Mouse (Mus musculus) MEL (cell line): Measurements from ENCODE around the gene Hcfc1. TPM values are rescaled to one million over a fixed set of nuclear protein-coding genes. Genes with fewer than 3 reads are reported as not detected.

Experiments used
- DNase-seq: peaks from one replicate; pipeline ENCODE4 v3.0.0; 2011; ENCODE audit warnings: low read depth, low spot score
- H3K27ac ChIP-seq: 2 replicates; pipeline ENCODE4 v1.5.1; 2012; ENCODE audit warnings: low read depth, mild to moderate bottlenecking, control low read depth, low read length, moderate library complexity; ENCODE audit not compliant: control insufficient read depth
- H3K27me3 ChIP-seq, 2 experiments: fragments of 150-350 bp in 1 of 2; sonication (generic) in 1 of 2; 2 replicates each; pipeline ENCODE4 v1.6.1; 2012; ENCODE audit warnings: low read length in 2 of 2, mild to moderate bottlenecking in 2 of 2, improper control_type of control experiment in 1 of 2, moderate library complexity in 1 of 2; ENCODE audit not compliant: insufficient read depth in 2 of 2, control insufficient read depth in 1 of 2
- H3K36me3 ChIP-seq, 2 experiments: 2 replicates each; pipeline ENCODE4 v1.6.1; 2012 to 2014; ENCODE audit warnings: low read length in 2 of 2, improper control_type of control experiment in 1 of 2, inconsistent platforms in 1 of 2, mild to moderate bottlenecking in 1 of 2; ENCODE audit not compliant: insufficient read depth in 2 of 2, control insufficient read depth in 1 of 2
- H3K4me1 ChIP-seq, 2 experiments: fragments of 150-350 bp in 1 of 2; sonication (generic) in 1 of 2; 2 replicates each; pipeline ENCODE4 v1.6.1; 2012; ENCODE audit warnings: low read length in 2 of 2, improper control_type of control experiment in 1 of 2, mild to moderate bottlenecking in 1 of 2; ENCODE audit not compliant: insufficient read depth in 2 of 2, control insufficient read depth in 1 of 2
- H3K4me3 ChIP-seq, 2 experiments: fragments of 150-350 bp in 1 of 2; sonication (generic) in 1 of 2; 2 replicates each; pipeline ENCODE4 v1.5.1; 2012; ENCODE audit warnings: low read depth in 2 of 2, low read length in 2 of 2, mild to moderate bottlenecking in 2 of 2, moderate library complexity in 2 of 2, control low read depth in 1 of 2, improper control_type of control experiment in 1 of 2; ENCODE audit not compliant: control insufficient read depth in 1 of 2, insufficient read depth in 1 of 2
- H3K79me2 ChIP-seq: 2 replicates; pipeline ENCODE4 v1.6.1; 2012; ENCODE audit warnings: mild to moderate bottlenecking, low read length, moderate library complexity; ENCODE audit not compliant: control insufficient read depth, poor library complexity, insufficient read depth
- H3K9ac ChIP-seq: 2 replicates; pipeline ENCODE4 v1.6.1; 2012; ENCODE audit warnings: low read depth, mild to moderate bottlenecking, control low read depth, low read length, moderate library complexity; ENCODE audit not compliant: control insufficient read depth, poor library complexity, severe bottlenecking
- H3K9me3 ChIP-seq: fragments of 150-350 bp; sonication (generic); replicated peaks from 2 replicates; pipeline ENCODE4 v1.6.1; 2012; ENCODE audit warnings: mild to moderate bottlenecking, low read length, improper control_type of control experiment, moderate library complexity; ENCODE audit not compliant: insufficient read depth
- CHD2 ChIP-seq: IDR thresholded peaks from 2 replicates; pipeline ENCODE4 v1.6.1; 2011; ENCODE audit warnings: low read length, improper control_type of control experiment
- CTCF ChIP-seq, 3 experiments: IDR thresholded peaks in 2 of 3; conservative IDR thresholded peaks in 1 of 3; 2 replicates each; pipeline ENCODE4 v1.5.1; 2011 to 2012; ENCODE audit warnings: low read length in 3 of 3, low read depth in 2 of 3, mild to moderate bottlenecking in 2 of 3, improper control_type of control experiment in 1 of 3, inconsistent platforms in 1 of 3, mixed read lengths in 1 of 3, moderate library complexity in 1 of 3; ENCODE audit not compliant: control insufficient read depth in 1 of 3, insufficient read depth in 1 of 3, poor library complexity in 1 of 3, severe bottlenecking in 1 of 3
- ELF1 ChIP-seq: IDR thresholded peaks from 2 replicates; pipeline ENCODE4 v1.6.1; 2014; ENCODE audit warnings: low read depth, mild to moderate bottlenecking, inconsistent platforms, low read length, improper control_type of control experiment, moderate library complexity
- EP300 ChIP-seq, 2 experiments: IDR thresholded peaks; 2 replicates each; pipeline ENCODE4 v1.6.1; 2011; ENCODE audit warnings: improper control_type of control experiment in 2 of 2, low read length in 2 of 2, low read depth in 1 of 2, mild to moderate bottlenecking in 1 of 2
- MAFK ChIP-seq: IDR thresholded peaks from 2 replicates; pipeline ENCODE4 v1.6.1; 2011; ENCODE audit warnings: low read depth, mild to moderate bottlenecking, low read length, improper control_type of control experiment, borderline replicate concordance
- MAX ChIP-seq: IDR thresholded peaks from 2 replicates; pipeline ENCODE4 v1.6.1; 2011; ENCODE audit warnings: low read length, improper control_type of control experiment
- MYB ChIP-seq: IDR thresholded peaks from 2 replicates; pipeline ENCODE4 v1.6.1; 2011; ENCODE audit warnings: mild to moderate bottlenecking, low read depth, low read length, improper control_type of control experiment
- POLR2AphosphoS2 ChIP-seq: IDR thresholded peaks from 2 replicates; pipeline ENCODE4 v1.6.1; 2011; ENCODE audit warnings: low read length, improper control_type of control experiment
- RAD21 ChIP-seq: IDR thresholded peaks from 2 replicates; pipeline ENCODE4 v1.6.1; 2011; ENCODE audit warnings: mild to moderate bottlenecking, low read depth, low read length, improper control_type of control experiment
- SMC3 ChIP-seq: IDR thresholded peaks from 2 replicates; pipeline ENCODE4 v1.6.1; 2011; ENCODE audit warnings: low read depth, low read length, improper control_type of control experiment
- TAL1 ChIP-seq: IDR thresholded peaks from 2 replicates; pipeline ENCODE4 v1.6.1; 2012; ENCODE audit warnings: mild to moderate bottlenecking, inconsistent platforms, low read length, moderate library complexity, mixed read lengths
- USF2 ChIP-seq, 2 experiments: IDR thresholded peaks; 2 replicates each; pipeline ENCODE4 v1.6.1; 2011 to 2012; ENCODE audit warnings: improper control_type of control experiment in 2 of 2, low read length in 2 of 2, borderline replicate concordance in 1 of 2, inconsistent platforms in 1 of 2, low read depth in 1 of 2, mild to moderate bottlenecking in 1 of 2; ENCODE audit not compliant: insufficient read depth in 1 of 2
- ZC3H11A ChIP-seq: IDR thresholded peaks from 2 replicates; pipeline ENCODE4 v1.6.1; 2012; ENCODE audit warnings: low read depth, mild to moderate bottlenecking, inconsistent platforms, low read length, improper control_type of control experiment
- polyA plus RNA-seq, 2 experiments: library from polyadenylated mRNA; stranded (reverse) in 1 of 2; unstranded in 1 of 2; fragments of >175 nt in 1 of 2; fragments of >200 nt in 1 of 2; gene quantifications; 2 replicates each; pipeline versions ENCODE4 v1.2.1 to v1.2.4; 2012; ENCODE audit warnings: low replicate concordance in 2 of 2, low read depth in 1 of 2; ENCODE audit not compliant: insufficient read length in 2 of 2, insufficient read depth in 1 of 2, missing spikeins in 1 of 2
- total RNA-seq: library from RNA; depleted of rRNA; stranded (reverse); fragments of 300-350 nt; gene quantifications from 2 replicates; pipeline ENCODE4 v1.2.3, GENCODE M21; 2012

Gene Hcfc1
- total and polyA plus RNA-seq, 3 experiments = 40.8 to 146 (median 53.6) TPM

- H3K36me3 ChIP-seq = peaks cover 0 to 32% of the 10 kb centered on the region in 2 experiments; a peak in 2 of 4 replicates
- no peak overlapping the region; a peak in 2 of 4 replicates for H3K4me3 ChIP-seq
- TF ChIP-seq SMC3 (peak; percentile 21; the same call in 1 of the 2 replicates), CTCF (IDR thresholded peaks at IDR 0.05 in 2 of 3, conservative IDR thresholded peaks at IDR 0.05 in 1 of 3; ENCODE audit: control insufficient read depth in 1 of 3, insufficient read depth in 1 of 3, low read depth in 2 of 3, low read length in 3 of 3, poor library complexity in 1 of 3, severe bottlenecking in 1 of 3) (peak in 1 of 3 experiments; percentile 7; a peak in 1 of 6 replicates), MAX (no peak), EP300 (IDR thresholded peaks at IDR 0.05; ENCODE audit: low read depth in 1 of 2, low read length in 2 of 2) (peak; percentile 25 to 40; a peak in 2 of 4 replicates), TAL1 (peak; percentile 67)
- peak overlapping the region; percentile 90 for H3K27ac ChIP-seq
- DNase-seq = peak; percentile 24
- peaks cover 2% of the 10 kb centered on the region for H3K79me2 ChIP-seq
- H3K4me1 ChIP-seq = peaks cover 15 to 32% of the 10 kb centered on the region in 2 experiments
- H3K9me3 ChIP-seq = no peaks in the 10 kb centered on the region
- no peaks in the 10 kb centered on the region for H3K27me3 ChIP-seq
- H3K9ac ChIP-seq = 0 out of 2 replicates have a peak overlapping the region, but pooled peaks have one; percentile 8
Measured at GRCm38 (mm10) chrX:73910049-73910448, 56.1 kb downstream of the Hcfc1 start.

- DNase-seq = no peak
- Histone ChIP-seq H3K4me1 (no peaks in the 10 kb centered on the region), H3K4me3 (no peak overlapping the region), H3K9ac (no peak overlapping the region), H3K79me2 (no peaks in the 10 kb centered on the region), H3K9me3 (no peaks in the 10 kb centered on the region), H3K27ac (no peak overlapping the region), H3K36me3 (no peaks in the 10 kb centered on the region), H3K27me3 (no peaks in the 10 kb centered on the region)
- no peak for TF ChIP-seq POLR2AphosphoS2
- peak in 1 of 3 experiments; percentile 32; a peak in 3 of 6 replicates for TF ChIP-seq CTCF (IDR thresholded peaks at IDR 0.05 in 2 of 3, conservative IDR thresholded peaks at IDR 0.05 in 1 of 3; ENCODE audit: control insufficient read depth in 1 of 3, insufficient read depth in 1 of 3, low read depth in 2 of 3, low read length in 3 of 3, poor library complexity in 1 of 3, severe bottlenecking in 1 of 3)
- no peak for TF ChIP-seq MAFK
- TF ChIP-seq SMC3 = 0 out of 2 replicates have a peak, but pooled peaks have one; percentile 13
- TF ChIP-seq USF2 (IDR thresholded peaks at IDR 0.05; ENCODE audit: borderline replicate concordance in 1 of 2, insufficient read depth in 1 of 2, low read depth in 1 of 2, low read length in 2 of 2) = no peak
- TF ChIP-seq ELF1 = no peak
- no peak for TF ChIP-seq CHD2
Measured at GRCm38 (mm10) chrX:73897959-73898358, 68.2 kb downstream of the Hcfc1 start.

GRCm38 (mm10) chrX:73895719-73896118 lies 70.4 kb downstream of the Hcfc1 start, which contains the start of gene L1cam:
Gene L1cam (minus strand): TSS chrX:73896105.
- no peak within 1 kb of the TSS for H3K9ac ChIP-seq
- H3K27ac ChIP-seq = no peak within 1 kb of the TSS
- no peaks in the 10 kb centered on the region for H3K9me3 ChIP-seq
- TF ChIP-seq MYB = no peak
- TF ChIP-seq EP300 (IDR thresholded peaks at IDR 0.05; ENCODE audit: low read depth in 1 of 2, low read length in 2 of 2) = no peak
- peak; percentile 68 for TF ChIP-seq SMC3
- no peak for TF ChIP-seq USF2 (IDR thresholded peaks at IDR 0.05; ENCODE audit: borderline replicate concordance in 1 of 2, insufficient read depth in 1 of 2, low read depth in 1 of 2, low read length in 2 of 2)
- TF ChIP-seq RAD21 = peak; percentile 58
- peak; percentile 41 to 67 (median 64); a peak in 5 of 6 replicates for TF ChIP-seq CTCF (IDR thresholded peaks at IDR 0.05 in 2 of 3, conservative IDR thresholded peaks at IDR 0.05 in 1 of 3; ENCODE audit: control insufficient read depth in 1 of 3, insufficient read depth in 1 of 3, low read depth in 2 of 3, low read length in 3 of 3, poor library complexity in 1 of 3, severe bottlenecking in 1 of 3)
- TF ChIP-seq ZC3H11A = peak; percentile 23; the same call in 1 of the 2 replicates
- H3K79me2 ChIP-seq = no peaks in the 10 kb centered on the region
- no peak within 1 kb of the TSS for H3K4me3 ChIP-seq
- DNase-seq = peak; percentile 53
- no peaks in the 10 kb centered on the region for H3K4me1 ChIP-seq
- H3K36me3 ChIP-seq = no peaks in the 10 kb centered on the region
- no peaks in the 10 kb centered on the region for H3K27me3 ChIP-seq
